Mouse (Mus musculus): ENCODE measurements around the gene Tgfbr3. TPM values are rescaled to one million over a fixed set of nuclear protein-coding genes. Genes with fewer than 3 reads are reported as not detected.
A peak's percentile ranks its signal among the peaks of the same experiment; 100 is the strongest.

The Tgfbr3 gene
- total RNA-seq, 4 experiments from 2014 or later, result 19.3 to 24.8 (median 21.5) TPM

DNA sequence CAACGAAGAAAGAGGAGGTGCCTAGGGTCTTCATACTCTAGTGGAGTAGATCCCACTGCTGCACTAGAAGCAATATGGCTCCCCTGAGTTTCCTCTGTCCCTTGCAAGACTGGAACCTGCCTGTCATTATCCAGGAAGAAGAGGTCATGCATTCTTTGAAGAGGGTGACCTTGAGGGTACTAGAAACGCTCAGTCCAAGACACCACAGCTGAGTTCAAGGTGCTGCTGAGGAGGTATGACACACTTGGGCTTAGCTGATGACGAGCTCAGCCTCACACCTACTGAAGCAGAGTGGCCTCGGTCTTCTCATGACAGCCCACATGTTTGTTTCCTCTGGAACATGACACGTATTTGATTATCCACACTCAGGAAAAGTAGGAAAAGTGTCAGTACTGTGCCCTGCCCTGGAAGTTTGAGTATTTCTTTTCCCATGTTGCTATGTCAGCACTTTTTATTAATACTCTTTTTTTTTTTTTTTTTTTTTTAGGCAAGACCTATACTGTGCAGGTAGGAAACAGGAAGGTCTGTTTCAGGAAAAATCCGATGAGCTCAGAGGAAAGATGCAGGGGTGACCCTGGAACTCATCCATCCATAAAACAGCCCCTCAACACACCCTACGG lies 176.7 kb downstream of the Tgfbr3 start:
- DNase-seq (ENCODE audit: low spot score in 2 of 2), result no peak

DNA sequence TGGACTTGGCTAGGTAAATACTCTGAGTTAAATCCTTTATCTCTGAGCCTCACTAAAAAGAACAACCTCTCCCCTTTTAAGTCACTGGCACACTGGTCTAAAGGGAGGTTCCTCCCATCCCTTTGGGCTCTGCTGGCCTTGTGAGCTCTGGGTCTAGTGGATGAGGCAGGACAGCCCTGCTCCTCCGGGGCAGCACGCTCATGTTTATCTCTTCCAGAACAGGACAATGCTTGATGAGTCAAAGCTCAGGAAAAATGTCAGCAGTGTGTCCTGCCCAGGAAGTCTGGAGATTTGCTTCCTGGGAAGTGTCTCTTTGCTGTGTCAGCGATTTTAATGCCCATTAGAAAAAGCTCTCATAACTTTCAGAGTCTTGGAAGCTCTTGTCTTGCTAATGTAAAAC lies 177.6 kb downstream of the Tgfbr3 start:
- no peak for DNase-seq (ENCODE audit: low spot score in 2 of 2)

- DNase-seq (ENCODE audit: low spot score in 2 of 2), result peak; percentile 24 to 44
Measured at GRCm38 (mm10) chr5:107110880-107111520, 178.4 kb downstream of the Tgfbr3 start.

- no peak for DNase-seq (ENCODE audit: low spot score in 2 of 2)
Measured at GRCm38 (mm10) chr5:107110089-107110879, 179.1 kb downstream of the Tgfbr3 start.

DNA sequence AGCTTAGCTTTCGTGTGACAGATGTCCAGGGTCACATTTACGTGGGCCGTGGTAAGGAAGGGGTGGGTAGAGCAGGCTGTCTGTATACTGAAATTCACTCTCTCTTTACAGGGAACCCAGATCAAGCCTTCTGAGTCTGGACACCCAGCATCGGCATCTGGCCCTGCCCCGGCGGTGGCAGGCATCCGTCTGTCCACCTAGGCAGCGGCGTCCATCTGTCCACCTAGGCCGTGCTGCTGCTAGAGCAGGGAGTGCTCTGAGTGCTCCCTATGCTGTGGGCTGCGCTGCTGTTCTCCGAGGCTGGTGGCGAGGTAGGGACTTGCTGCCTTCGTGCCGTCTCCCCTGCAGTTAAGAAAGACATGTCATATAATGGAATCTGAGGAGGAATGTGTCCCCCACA lies 180.0 kb downstream of the Tgfbr3 start:
- no peak for DNase-seq (ENCODE audit: low spot score in 2 of 2)

GRCm38 (mm10) chr5:107106793-107107192 lies 182.6 kb downstream of the Tgfbr3 start:
- no peak for DNase-seq (ENCODE audit: low spot score in 2 of 2)

- DNase-seq (ENCODE audit: low spot score in 2 of 2), result no peak
Measured at GRCm38 (mm10) chr5:107106139-107106538, 183.3 kb downstream of the Tgfbr3 start.

GRCm38 (mm10) chr5:107103591-107103990 lies 185.8 kb downstream of the Tgfbr3 start:
- no peak for DNase-seq (ENCODE audit: low spot score in 2 of 2)

GRCm38 (mm10) chr5:107102916-107103315 lies 186.5 kb downstream of the Tgfbr3 start:
- DNase-seq (ENCODE audit: low spot score in 2 of 2), result no peak

DNA sequence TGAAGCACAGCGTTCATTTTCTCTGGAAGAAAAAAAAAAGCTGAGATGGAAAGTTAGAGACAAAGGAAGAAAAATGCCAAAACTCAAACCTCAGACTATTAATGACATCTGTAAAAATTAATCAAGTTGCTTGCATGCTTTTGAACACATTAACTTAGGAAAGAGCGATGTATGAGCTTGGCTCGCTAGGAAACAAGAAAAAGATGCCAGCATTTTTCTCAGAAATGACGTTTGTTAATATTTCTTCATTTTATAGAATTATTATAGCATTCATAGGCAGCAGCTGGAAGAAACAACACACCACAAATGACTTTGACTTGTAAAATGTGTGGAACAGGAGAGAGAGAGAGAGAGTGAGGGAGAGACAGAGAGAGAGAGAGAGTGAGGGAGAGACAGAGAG lies 187.7 kb downstream of the Tgfbr3 start:
- DNase-seq (ENCODE audit: low spot score in 2 of 2), result no peak

GRCm38 (mm10) chr5:107101135-107101534 lies 188.3 kb downstream of the Tgfbr3 start:
- DNase-seq (ENCODE audit: low spot score in 2 of 2), result no peak

GRCm38 (mm10) chr5:107099634-107100033 lies 189.8 kb downstream of the Tgfbr3 start:
- DNase-seq (ENCODE audit: low spot score in 2 of 2), result no peak

DNA sequence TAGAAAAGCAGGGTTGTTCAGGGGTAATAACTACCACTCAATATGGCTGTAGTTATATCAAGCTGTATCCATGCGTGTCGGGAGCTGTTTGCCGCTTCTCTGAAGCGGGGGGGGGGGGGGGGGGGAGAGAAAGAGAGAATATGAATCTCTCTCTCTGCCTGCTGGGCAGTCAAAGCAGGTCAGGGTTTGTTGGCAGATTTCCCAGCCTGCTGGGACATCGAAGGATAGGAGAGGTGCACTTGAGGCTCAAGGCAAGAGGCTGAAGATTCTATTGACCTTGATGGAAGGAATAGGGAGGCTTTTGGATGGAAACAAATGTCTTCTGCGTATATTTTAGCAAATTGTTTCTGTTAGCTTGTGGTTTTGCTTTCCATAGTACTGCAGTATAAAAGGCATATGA lies 190.4 kb downstream of the Tgfbr3 start:
- DNase-seq (ENCODE audit: low spot score in 2 of 2), result no peak

DNA sequence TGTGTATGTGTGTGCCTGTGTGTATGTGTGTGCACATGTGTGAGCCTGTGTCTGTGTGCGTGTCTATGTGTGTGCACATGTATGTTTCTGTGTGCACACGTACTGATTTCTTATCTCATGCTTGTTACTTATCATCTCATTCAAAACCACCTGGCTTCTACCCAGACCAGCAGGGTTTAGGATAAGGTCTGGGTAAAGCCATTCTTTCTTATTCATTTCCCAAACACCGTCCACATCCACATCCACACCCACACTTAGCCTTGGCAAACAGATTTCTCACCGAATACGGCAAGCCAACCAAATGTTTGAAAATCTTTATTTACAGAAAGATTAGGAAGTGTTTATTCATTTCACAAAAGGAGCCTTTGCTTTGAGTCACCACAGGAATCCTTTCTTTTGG lies 191.4 kb downstream of the Tgfbr3 start:
- no peak for DNase-seq (ENCODE audit: low spot score in 2 of 2)

GRCm38 (mm10) chr5:107097314-107097713 lies 192.1 kb downstream of the Tgfbr3 start:
- no peak for DNase-seq (ENCODE audit: low spot score in 2 of 2)

DNA sequence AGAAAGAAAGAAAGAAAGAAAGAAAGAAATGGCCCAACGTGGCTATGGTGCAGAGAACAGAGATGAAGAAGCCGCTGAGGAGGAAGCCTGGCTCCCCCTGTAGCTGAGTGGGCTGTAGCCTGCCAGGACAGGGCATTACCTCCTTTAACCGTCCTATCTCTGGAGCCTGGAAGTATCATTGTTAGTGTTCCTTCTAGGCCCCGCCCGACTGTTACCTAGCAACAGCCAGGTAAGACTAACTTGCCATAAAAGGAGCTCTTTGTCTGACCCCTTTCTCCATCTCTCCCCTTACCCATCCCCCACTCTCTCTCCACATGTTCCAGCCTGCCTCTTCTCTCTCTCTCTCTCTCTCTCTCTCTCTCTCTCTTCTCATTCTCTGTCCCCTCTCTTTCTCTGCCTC lies 195.2 kb downstream of the Tgfbr3 start:
- DNase-seq (ENCODE audit: low spot score in 2 of 2), result no peak

DNA sequence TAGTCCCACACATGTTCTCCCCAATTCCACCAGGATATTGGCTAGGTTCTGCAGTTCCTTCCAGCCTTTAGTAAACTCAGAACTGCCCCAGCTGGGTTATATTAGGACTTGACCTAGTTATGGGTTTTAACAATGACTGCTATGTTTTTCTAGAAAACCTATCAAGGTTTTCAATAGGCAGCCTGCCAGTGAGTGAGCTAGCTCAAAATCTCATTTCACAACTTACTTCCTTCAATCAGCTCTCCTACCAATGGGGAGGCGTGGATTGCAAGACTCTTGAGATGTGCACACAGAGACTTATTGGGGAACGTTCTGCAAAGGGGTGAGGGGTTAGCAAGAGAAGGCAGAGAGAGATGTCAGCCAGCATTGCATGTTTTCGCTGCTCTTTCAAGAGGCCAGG lies 196.2 kb downstream of the Tgfbr3 start:
- DNase-seq (ENCODE audit: low spot score in 2 of 2), result no peak

GRCm38 (mm10) chr5:107092137-107092536 lies 197.3 kb downstream of the Tgfbr3 start:
- no peak for DNase-seq (ENCODE audit: low spot score in 2 of 2)

DNA sequence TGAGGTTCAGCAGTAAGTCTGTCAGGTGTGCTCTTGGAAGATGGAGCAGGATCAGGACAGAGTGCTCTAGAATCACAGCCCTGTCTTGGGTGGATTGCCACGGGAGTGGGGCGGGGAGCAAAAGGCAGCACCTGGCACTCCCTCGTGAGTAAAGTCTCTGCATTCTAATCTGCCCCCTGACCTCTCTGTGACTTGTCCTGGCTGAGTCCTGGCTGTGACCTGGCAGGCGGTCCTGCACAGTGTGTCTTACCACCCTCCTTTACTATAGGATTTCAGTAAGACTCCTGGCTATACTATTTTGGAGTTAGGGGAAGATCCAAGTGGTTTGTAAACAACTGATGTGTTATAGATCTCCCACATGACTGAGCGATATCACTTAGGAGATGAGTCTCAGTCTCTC lies 199.5 kb downstream of the Tgfbr3 start:
- no peak for DNase-seq (ENCODE audit: low spot score in 2 of 2)

GRCm38 (mm10) chr5:107087829-107088808 lies 201.3 kb downstream of the Tgfbr3 start:
- peak in 1 of 2 experiments; percentile 68 for DNase-seq (ENCODE audit: low spot score in 2 of 2)

DNA sequence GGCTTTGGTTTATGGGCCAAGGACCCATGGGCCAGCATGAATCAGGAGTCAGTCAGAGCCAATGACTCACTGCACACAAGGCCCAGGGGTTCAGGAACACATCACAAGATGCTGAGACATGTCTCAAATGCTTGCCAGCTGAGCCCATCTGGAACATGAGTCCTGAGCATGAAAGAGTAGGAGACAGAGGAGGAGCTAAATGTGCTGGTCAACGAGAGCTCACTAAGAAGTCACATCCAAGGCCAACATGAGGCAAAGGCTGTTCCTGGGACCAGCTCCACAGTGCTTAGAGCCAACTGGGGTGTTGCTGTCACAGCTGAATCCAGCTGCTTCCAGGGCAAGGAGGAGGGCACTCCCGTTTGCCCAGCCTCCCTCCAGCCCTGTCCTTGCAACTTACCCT lies 202.1 kb downstream of the Tgfbr3 start:
- no peak for DNase-seq (ENCODE audit: low spot score in 2 of 2)
